Mouse (Mus musculus) limb, embryonic 14.5 days (tissue): ENCODE data around the gene Arl14. TPM values are rescaled to one million over a fixed set of nuclear protein-coding genes. Genes with fewer than 3 reads are reported as not detected.

Experiments
- ATAC-seq: fragments of 200-750 bp; cut with Nextera tagmentation; 2 replicates; pipeline ENCODE4 v1.8.0; 2017; ENCODE audit warnings: low read depth, moderate number of reproducible peaks, moderate TSS enrichment; ENCODE audit not compliant: low FRiP score
- DNase-seq: peaks from one replicate; pipeline ENCODE4 v3.0.0-alpha.2; 2015; ENCODE audit warnings: low spot score
- H3K27ac ChIP-seq: fragments of 300-500 bp; sonication (generic); replicated peaks from 2 replicates; pipeline ENCODE4 v1.5.1; 2014; ENCODE audit warnings: low read depth, mild to moderate bottlenecking, low read length, moderate library complexity, mixed read lengths
- H3K27me3 ChIP-seq: fragments of 300-500 bp; sonication (generic); 2 replicates; pipeline ENCODE4 v1.6.1; 2014; ENCODE audit warnings: low read length, mixed read lengths; ENCODE audit not compliant: control insufficient read depth, insufficient read depth
- H3K36me3 ChIP-seq: fragments of 300-500 bp; sonication (generic); 2 replicates; pipeline ENCODE4 v1.6.1; 2014; ENCODE audit warnings: mild to moderate bottlenecking, low read length, moderate library complexity, mixed read lengths; ENCODE audit not compliant: control insufficient read depth, insufficient read depth
- H3K4me1 ChIP-seq: fragments of 300-500 bp; sonication (generic); 2 replicates; pipeline ENCODE4 v1.6.1; 2014; ENCODE audit warnings: antibody characterized with exemption, low read length, mixed read lengths; ENCODE audit not compliant: control insufficient read depth, insufficient read depth
- H3K4me2 ChIP-seq: fragments of 300-500 bp; sonication (generic); replicated peaks from 2 replicates; pipeline ENCODE4 v1.6.1; 2014; ENCODE audit warnings: low read depth, mild to moderate bottlenecking, low read length, moderate library complexity; ENCODE audit not compliant: severe bottlenecking
- H3K4me3 ChIP-seq: fragments of 300-500 bp; sonication (generic); replicated peaks from 2 replicates; pipeline ENCODE4 v1.5.1; 2014; ENCODE audit warnings: low read length
- H3K9ac ChIP-seq: fragments of 300-500 bp; sonication (generic); 2 replicates; pipeline ENCODE4 v1.6.1; 2014; ENCODE audit warnings: mild to moderate bottlenecking, low read depth, low read length, moderate library complexity; ENCODE audit not compliant: severe bottlenecking
- H3K9me3 ChIP-seq: fragments of 300-500 bp; sonication (generic); 2 replicates; pipeline ENCODE4 v1.6.1; 2016; ENCODE audit warnings: low read length; ENCODE audit not compliant: control insufficient read depth
- POLR2A ChIP-seq: fragments of 200-500 bp; IDR thresholded peaks from 2 replicates; pipeline ENCODE4 v1.8.0; 2012; ENCODE audit warnings: inconsistent platforms, mild to moderate bottlenecking, moderate library complexity, borderline replicate concordance; ENCODE audit not compliant: insufficient read depth, insufficient read length; ENCODE audit errors: extremely low read depth
- WGBS: fragments of 180-500 bp; shearing (Covaris S2); extraction: QIAGEN DNeasy Blood & Tissue Kit; methylation state at CpG from one replicate; pipeline ENCODE4 v1.1.7; 2014; 5-methylcytosine and 5-hydroxymethylcytosine counted together
- polyA plus RNA-seq, 2 experiments: library from polyadenylated mRNA; depleted of rRNA in 1 of 2; stranded (reverse) in 1 of 2; unstranded in 1 of 2; fragments of >200 nt; fragmentation: Nextera tagmentation in 1 of 2; extraction: Ambion mirVana in 1 of 2; gene quantifications; 2 replicates each; pipeline versions ENCODE4 v1.2.1 to v1.2.3; 2012 to 2014

The Arl14 gene
- polyA plus RNA-seq, 2 experiments = not detected

GRCm38 (mm10) chr3:69205266-69206054, 16.8 kb upstream of the Arl14 start:
- no peak overlapping the region for H3K27ac ChIP-seq
- ATAC-seq (no peak), DNase-seq (no peak)
- no peaks in the 10 kb centered on the region for H3K36me3 ChIP-seq
- H3K4me2 ChIP-seq = no peak overlapping the region
- no peaks in the 10 kb centered on the region for H3K4me1 ChIP-seq
- H3K27me3 ChIP-seq = no peaks in the 10 kb centered on the region
- no peaks in the 10 kb centered on the region for H3K9me3 ChIP-seq
- H3K4me3 ChIP-seq = no peak overlapping the region
- TF ChIP-seq POLR2A = no peak
- 61% methylated on average over 7 of the region's 7 CpGs for WGBS
- no peak overlapping the region for H3K9ac ChIP-seq

DNA sequence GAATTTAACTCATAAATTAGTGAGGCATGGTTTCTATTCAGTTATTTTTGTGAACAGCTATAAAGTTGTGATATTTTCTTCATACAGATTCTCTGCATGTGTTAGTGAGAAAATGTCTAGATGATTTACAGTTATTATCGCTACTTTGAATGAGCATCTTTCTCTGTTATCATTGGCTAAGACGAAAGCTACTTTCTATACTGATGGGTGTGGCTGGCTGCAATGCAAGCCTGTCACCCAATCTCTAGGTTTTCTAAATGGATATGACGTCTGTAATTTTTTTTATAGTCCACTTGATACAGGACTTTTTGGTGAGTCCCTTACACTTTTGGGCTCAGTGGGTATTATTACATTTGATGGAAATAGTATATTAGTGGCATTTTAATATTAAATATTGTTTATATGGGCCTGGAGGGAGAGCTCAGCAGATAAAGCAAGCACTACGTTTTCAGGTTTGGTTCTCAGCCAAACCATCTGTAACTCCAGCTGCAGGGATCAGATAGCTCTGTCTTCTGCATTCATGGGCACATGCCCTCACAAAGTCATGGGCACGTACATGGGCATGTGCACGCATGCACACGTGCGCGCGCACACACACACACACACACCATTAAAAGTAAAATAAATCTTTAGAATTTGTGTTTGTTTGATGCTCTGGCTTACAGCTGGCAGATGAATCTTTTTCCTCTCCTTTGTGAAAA, 15.9 kb upstream of the Arl14 start:
- no peak for TF ChIP-seq POLR2A
- WGBS = 75% methylated on average over 10 of the region's 10 CpGs
- no peaks in the 10 kb centered on the region for H3K9me3 ChIP-seq
- no peak overlapping the region for H3K4me3 ChIP-seq
- no peaks in the 10 kb centered on the region for H3K36me3 ChIP-seq
- H3K27me3 ChIP-seq = no peaks in the 10 kb centered on the region
- H3K9ac ChIP-seq = no peak overlapping the region
- ATAC-seq (no peak), DNase-seq (no peak)
- H3K27ac ChIP-seq = no peak overlapping the region
- no peak overlapping the region for H3K4me2 ChIP-seq
- no peaks in the 10 kb centered on the region for H3K4me1 ChIP-seq

GRCm38 (mm10) chr3:69208441-69209309, 13.5 kb upstream of the Arl14 start:
- Histone ChIP-seq H3K4me1 (no peaks in the 10 kb centered on the region), H3K36me3 (no peaks in the 10 kb centered on the region), H3K4me2 (no peak overlapping the region), H3K27ac (no peak overlapping the region), H3K4me3 (no peak overlapping the region), H3K27me3 (no peaks in the 10 kb centered on the region), H3K9ac (no peak overlapping the region), H3K9me3 (no peaks in the 10 kb centered on the region)
- no peak for TF ChIP-seq POLR2A
- DNase-seq (no peak), ATAC-seq (no peak)
- 65% methylated on average over 12 of the region's 12 CpGs for WGBS

DNA sequence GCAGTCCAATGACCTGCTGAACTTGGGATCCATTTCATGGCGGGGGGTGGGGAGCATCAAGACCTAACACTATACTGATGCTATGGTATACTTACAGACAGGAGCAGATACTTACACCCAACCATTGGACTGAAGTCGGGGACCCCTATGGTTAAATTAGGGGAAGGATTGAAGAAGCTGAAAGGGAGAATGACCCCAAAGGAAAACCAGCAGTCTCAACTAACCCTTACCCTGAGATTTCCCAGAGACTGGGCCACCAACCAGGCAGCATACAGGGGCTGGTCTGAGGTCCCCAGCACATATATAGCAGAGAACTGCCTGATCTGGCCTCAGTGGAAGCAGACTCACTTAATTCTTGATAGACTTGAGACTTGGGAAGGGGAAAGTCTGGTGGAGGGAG, 10.0 kb upstream of the Arl14 start:
- no peaks in the 10 kb centered on the region for H3K4me1 ChIP-seq
- no peaks in the 10 kb centered on the region for H3K36me3 ChIP-seq
- WGBS = 90% methylated on average over 2 of the region's 2 CpGs
- no peak for ATAC-seq
- H3K9ac ChIP-seq = no peak overlapping the region
- no peak for DNase-seq
- H3K27ac ChIP-seq = no peak overlapping the region
- no peaks in the 10 kb centered on the region for H3K9me3 ChIP-seq
- no peak overlapping the region for H3K4me3 ChIP-seq
- no peak overlapping the region for H3K4me2 ChIP-seq
- TF ChIP-seq POLR2A = no peak
- no peaks in the 10 kb centered on the region for H3K27me3 ChIP-seq

GRCm38 (mm10) chr3:69213465-69213864, 8.8 kb upstream of the Arl14 start:
- no peaks in the 10 kb centered on the region for H3K36me3 ChIP-seq
- DNase-seq = no peak
- 71% methylated on average over 5 of the region's 5 CpGs for WGBS
- ATAC-seq = no peak
- H3K4me3 ChIP-seq = no peak overlapping the region
- H3K4me2 ChIP-seq = no peak overlapping the region
- no peaks in the 10 kb centered on the region for H3K27me3 ChIP-seq
- no peak overlapping the region for H3K27ac ChIP-seq
- no peaks in the 10 kb centered on the region for H3K9me3 ChIP-seq
- H3K9ac ChIP-seq = no peak overlapping the region
- no peak for TF ChIP-seq POLR2A
- H3K4me1 ChIP-seq = no peaks in the 10 kb centered on the region
